Mouse (Mus musculus) heart, embryonic 16.5 days (tissue): ENCODE data around the gene Flrt2. TPM values are rescaled to one million over a fixed set of nuclear protein-coding genes. Genes with fewer than 3 reads are reported as not detected.

Experiments used
- ATAC-seq: fragments of 200-750 bp; cut with Nextera tagmentation; replicated peaks from 2 replicates; pipeline ENCODE4 v1.8.0; 2017; ENCODE audit warnings: moderate number of reproducible peaks; ENCODE audit not compliant: insufficient read depth, low FRiP score; ENCODE audit errors: extremely low read depth
- H3K27ac ChIP-seq: fragments of 300-500 bp; sonication (generic); 2 replicates; pipeline ENCODE4 v1.5.1; 2014; ENCODE audit warnings: mild to moderate bottlenecking, low read length, control low read depth, moderate library complexity
- H3K27me3 ChIP-seq: fragments of 300-500 bp; sonication (generic); 2 replicates; pipeline ENCODE4 v1.6.1; 2014; ENCODE audit warnings: low read length, mixed read lengths; ENCODE audit not compliant: control insufficient read depth, insufficient read depth
- H3K36me3 ChIP-seq: fragments of 300-500 bp; sonication (generic); 2 replicates; pipeline ENCODE4 v1.6.1; 2014; ENCODE audit not compliant: control insufficient read depth, insufficient read depth
- H3K4me1 ChIP-seq: fragments of 300-500 bp; sonication (generic); 2 replicates; pipeline ENCODE4 v1.6.1; 2014; ENCODE audit warnings: low read length, mixed read lengths; ENCODE audit not compliant: control insufficient read depth, insufficient read depth
- H3K4me2 ChIP-seq: fragments of 300-500 bp; sonication (generic); 2 replicates; pipeline ENCODE4 v1.6.1; 2014; ENCODE audit warnings: low read depth, mild to moderate bottlenecking, control low read depth, low read length
- H3K4me3 ChIP-seq: fragments of 300-500 bp; sonication (generic); 2 replicates; pipeline ENCODE4 v1.5.1; 2014; ENCODE audit warnings: mild to moderate bottlenecking, control low read depth, low read length
- H3K9ac ChIP-seq: fragments of 300-500 bp; sonication (generic); 2 replicates; pipeline ENCODE4 v1.6.1; 2014; ENCODE audit warnings: low read length, control low read depth
- H3K9me3 ChIP-seq: fragments of 300-500 bp; sonication (generic); replicated peaks from 2 replicates; pipeline ENCODE4 v1.6.1; 2016; ENCODE audit warnings: low read length; ENCODE audit not compliant: control insufficient read depth
- polyA plus RNA-seq: library from polyadenylated mRNA; unstranded; fragments of >200 nt; fragmentation: Nextera tagmentation; extraction: Ambion mirVana; gene quantifications from 2 replicates; pipeline ENCODE4 v1.2.1, GENCODE M21; 2015

Flrt2 gene
- polyA plus RNA-seq, 1 experiment from 2014 or later, result 14.4 TPM

DNA sequence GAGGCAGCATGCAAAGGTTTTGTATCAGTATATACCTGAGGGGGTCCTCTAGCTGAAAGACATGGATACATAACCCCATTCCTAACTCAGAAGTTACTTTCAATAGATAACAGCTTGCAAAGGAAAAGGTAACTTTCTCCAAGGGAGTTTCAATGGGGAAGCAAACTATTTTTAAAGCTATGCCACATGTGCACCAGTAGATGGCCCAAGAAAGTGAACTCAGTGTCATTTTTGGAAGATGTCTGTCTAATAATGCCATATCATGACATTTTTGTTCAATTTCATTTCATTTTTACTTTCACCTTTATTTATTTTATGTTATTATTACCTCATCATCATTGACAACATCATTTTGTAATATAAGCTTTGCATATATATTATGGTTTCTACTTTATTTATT lies 124.6 kb downstream of the Flrt2 start:
- Histone ChIP-seq H3K4me3 (no peak overlapping the region), H3K4me2 (no peak overlapping the region), H3K9ac (no peak overlapping the region), H3K4me1 (no peaks in the 10 kb centered on the region), H3K36me3 (no peaks in the 10 kb centered on the region), H3K27ac (no peak overlapping the region), H3K27me3 (no peaks in the 10 kb centered on the region), H3K9me3 (no peaks in the 10 kb centered on the region; the same call in 1 of the 2 replicates)
- ATAC-seq, result no peak
